ENCODE assay signal across 23 mouse cellular contexts in genomic region chr4:56597931-56598330, GRCm38 (mm10).
A peak's percentile ranks its signal among the peaks of the same experiment; 100 is the strongest.
DNase-seq lines count a peak whose midpoint lies in the region; ATAC-seq and TF ChIP-seq lines count a peak whose summit lies in the region.
"Had no signal": no experiment of that assay in that cellular context is flagged by ENCODE, and none has a peak within 500 bp of the region (broad histone marks: within the 10 kb centered on the region; RNA-seq: fewer than 3 reads in every experiment).

No protein-coding gene starts in this region.

- H3K4me3 ChIP-seq in forebrain, embryonic 16.5 days (replicated peaks; ENCODE audit: low read length), result no peak overlapping the region
- H3K4me3 ChIP-seq in forebrain, embryonic 13.5 days, result no peak overlapping the region
- H3K4me3 ChIP-seq in kidney, postnatal 0 days (replicated peaks; ENCODE audit: low read depth, low read length), result no peak overlapping the region
- no peak overlapping the region for H3K4me3 ChIP-seq in midbrain, postnatal 0 days (ENCODE audit: low read depth, low read length)
- H3K4me3 ChIP-seq in midbrain, embryonic 10.5 days, result no peak overlapping the region
- H3K4me3 ChIP-seq: erythroblast, embryonic 14.5 days; hindbrain, embryonic 15.5 days; limb, embryonic 15.5 days; neural tube, embryonic 12.5 days; stomach, embryonic 15.5 days had no signal

- TF ChIP-seq CTCF in kidney, postnatal 0 days (IDR thresholded peaks at IDR 0.05; ENCODE audit: low read depth), result peak; percentile 14; the same call in 1 of the 2 replicates
- peak; percentile 58 for TF ChIP-seq CTCF in midbrain, postnatal 0 days (IDR thresholded peaks at IDR 0.05)

- no peaks in the 10 kb centered on the region for H3K27me3 ChIP-seq in forebrain, embryonic 16.5 days (replicated peaks; ENCODE audit: control insufficient read depth, insufficient read depth, low read length)
- H3K27me3 ChIP-seq in forebrain, embryonic 13.5 days, result no peaks in the 10 kb centered on the region
- no peaks in the 10 kb centered on the region for H3K27me3 ChIP-seq in kidney, postnatal 0 days (ENCODE audit: insufficient read depth, low read length)
- no peaks in the 10 kb centered on the region for H3K27me3 ChIP-seq in midbrain, postnatal 0 days (ENCODE audit: insufficient read depth, low read length)
- H3K27me3 ChIP-seq in midbrain, embryonic 10.5 days (ENCODE audit: low read depth, poor library complexity, severe bottlenecking), result no peaks in the 10 kb centered on the region
- H3K27me3 ChIP-seq: hindbrain, embryonic 15.5 days; limb, embryonic 15.5 days; neural tube, embryonic 12.5 days; stomach, embryonic 15.5 days had no signal

- peak; percentile 84 for ATAC-seq in forebrain, embryonic 16.5 days
- ATAC-seq in forebrain, embryonic 13.5 days, result no peak; the same call in 1 of the 2 replicates
- ATAC-seq in kidney, postnatal 0 days (replicated peaks; ENCODE audit: low FRiP score, low read depth), result no peak
- no peak for ATAC-seq in midbrain, postnatal 0 days (ENCODE audit: low FRiP score)
- ATAC-seq in cerebellum, adult (ENCODE audit: insufficient number of reproducible peaks, low FRiP score, low TSS enrichment), result no peak
- ATAC-seq: intestine, embryonic 16.5 days had no signal

- H3K9me3 ChIP-seq in forebrain, embryonic 16.5 days (ENCODE audit: control insufficient read depth, low read length), result no peaks in the 10 kb centered on the region
- no peaks in the 10 kb centered on the region; the same call in 1 of the 2 replicates for H3K9me3 ChIP-seq in forebrain, embryonic 13.5 days (replicated peaks)
- no peaks in the 10 kb centered on the region for H3K9me3 ChIP-seq in kidney, postnatal 0 days (replicated peaks; ENCODE audit: low read length)
- no peaks in the 10 kb centered on the region for H3K9me3 ChIP-seq in midbrain, postnatal 0 days (ENCODE audit: low read length)
- no peaks in the 10 kb centered on the region for H3K9me3 ChIP-seq in midbrain, embryonic 10.5 days (replicated peaks)
- H3K9me3 ChIP-seq: hindbrain, embryonic 15.5 days; limb, embryonic 15.5 days; neural tube, embryonic 12.5 days; stomach, embryonic 15.5 days had no signal

- no peaks in the 10 kb centered on the region for H3K36me3 ChIP-seq in forebrain, embryonic 16.5 days (ENCODE audit: control insufficient read depth, insufficient read depth)
- H3K36me3 ChIP-seq in forebrain, embryonic 13.5 days (ENCODE audit: poor library complexity, severe bottlenecking), result no peaks in the 10 kb centered on the region
- H3K36me3 ChIP-seq in kidney, postnatal 0 days (ENCODE audit: insufficient read depth, low read length), result no peaks in the 10 kb centered on the region
- no peaks in the 10 kb centered on the region for H3K36me3 ChIP-seq in midbrain, postnatal 0 days (ENCODE audit: insufficient read depth, low read length)
- H3K36me3 ChIP-seq in midbrain, embryonic 10.5 days, result no peaks in the 10 kb centered on the region
- H3K36me3 ChIP-seq: hindbrain, embryonic 15.5 days; limb, embryonic 15.5 days; neural tube, embryonic 12.5 days; stomach, embryonic 15.5 days had no signal

- H3K9ac ChIP-seq in forebrain, embryonic 16.5 days (replicated peaks; ENCODE audit: low read depth, low read length), result no peak overlapping the region
- H3K9ac ChIP-seq in forebrain, embryonic 13.5 days, result no peak overlapping the region
- no peak overlapping the region for H3K9ac ChIP-seq in kidney, postnatal 0 days (ENCODE audit: low read depth, low read length)
- H3K9ac ChIP-seq in midbrain, postnatal 0 days (replicated peaks; ENCODE audit: low read length, poor library complexity, severe bottlenecking), result no peak overlapping the region
- H3K9ac ChIP-seq: hindbrain, embryonic 15.5 days; limb, embryonic 15.5 days; neural tube, embryonic 12.5 days; stomach, embryonic 15.5 days had no signal

- H3K4me2 ChIP-seq in forebrain, embryonic 16.5 days (ENCODE audit: low read length), result no peak overlapping the region
- H3K4me2 ChIP-seq in forebrain, embryonic 13.5 days, result no peak overlapping the region
- H3K4me2 ChIP-seq in kidney, postnatal 0 days (ENCODE audit: low read length), result no peak overlapping the region
- H3K4me2 ChIP-seq in midbrain, postnatal 0 days (ENCODE audit: low read depth, low read length, poor library complexity, severe bottlenecking), result no peak overlapping the region
- H3K4me2 ChIP-seq: hindbrain, embryonic 15.5 days; limb, embryonic 15.5 days; neural tube, embryonic 12.5 days; stomach, embryonic 15.5 days had no signal

- H3K4me1 ChIP-seq in forebrain, embryonic 16.5 days (replicated peaks; ENCODE audit: control insufficient read depth, insufficient read depth, low read length), result no peaks in the 10 kb centered on the region; the same call in 1 of the 2 replicates
- no peaks in the 10 kb centered on the region for H3K4me1 ChIP-seq in forebrain, embryonic 13.5 days
- no peaks in the 10 kb centered on the region for H3K4me1 ChIP-seq in kidney, postnatal 0 days (replicated peaks; ENCODE audit: insufficient read depth, low read length)
- H3K4me1 ChIP-seq in midbrain, postnatal 0 days (ENCODE audit: insufficient read depth, low read length), result no peaks in the 10 kb centered on the region
- H3K4me1 ChIP-seq in midbrain, embryonic 10.5 days, result no peaks in the 10 kb centered on the region
- H3K4me1 ChIP-seq: hindbrain, embryonic 15.5 days; limb, embryonic 15.5 days; neural tube, embryonic 12.5 days; stomach, embryonic 15.5 days had no signal

- H3K27ac ChIP-seq in forebrain, embryonic 16.5 days (ENCODE audit: low read length), result no peak overlapping the region
- no peak overlapping the region for H3K27ac ChIP-seq in forebrain, embryonic 13.5 days
- no peak overlapping the region for H3K27ac ChIP-seq in kidney, postnatal 0 days
- H3K27ac ChIP-seq in midbrain, postnatal 0 days (ENCODE audit: low read depth, low read length), result no peak overlapping the region
- no peak overlapping the region for H3K27ac ChIP-seq in midbrain, embryonic 10.5 days (replicated peaks)
- H3K27ac ChIP-seq: hindbrain, embryonic 15.5 days; limb, embryonic 15.5 days; neural tube, embryonic 12.5 days; stomach, embryonic 15.5 days had no signal

- DNase-seq in kidney, postnatal 0 days (ENCODE audit: low spot score), result no peak
- DNase-seq in kidney, postnatal 14 days, result no peak
- DNase-seq in midbrain, postnatal 0 days (ENCODE audit: low spot score), result no peak
- DNase-seq in midbrain, embryonic 10.5 days (ENCODE audit: low spot score), result no peak
- DNase-seq in spleen, postnatal 14 days (ENCODE audit: low spot score in 2 of 2), result no peak
- DNase-seq: adrenal gland, adult 8-10 months; B cell, adult 2 months; cerebellum, adult 18-20 months; cerebellum, postnatal 36 days; heart, adult 18-20 months; kidney, postnatal 10 days; layer of hippocampus, adult 9-11 months; lung, adult 2 months; spleen, adult 18-20 months had no signal
